Mouse (Mus musculus) frontal cortex, adult (tissue): ENCODE data around the gene Krcc1.
"Not testable (repeated sequence)": the region's sequence is repeated elsewhere in the genome, so short reads cannot be mapped to it uniquely, and the experiment has no call there.

Experiments used
- ATAC-seq: cut with Nextera tagmentation; 2 replicates; pipeline ENCODE4 v1.9.2; 2017; ENCODE audit warnings: mild to moderate bottlenecking, moderate library complexity, mixed read lengths; ENCODE audit not compliant: low TSS enrichment

The Krcc1 gene

DNA sequence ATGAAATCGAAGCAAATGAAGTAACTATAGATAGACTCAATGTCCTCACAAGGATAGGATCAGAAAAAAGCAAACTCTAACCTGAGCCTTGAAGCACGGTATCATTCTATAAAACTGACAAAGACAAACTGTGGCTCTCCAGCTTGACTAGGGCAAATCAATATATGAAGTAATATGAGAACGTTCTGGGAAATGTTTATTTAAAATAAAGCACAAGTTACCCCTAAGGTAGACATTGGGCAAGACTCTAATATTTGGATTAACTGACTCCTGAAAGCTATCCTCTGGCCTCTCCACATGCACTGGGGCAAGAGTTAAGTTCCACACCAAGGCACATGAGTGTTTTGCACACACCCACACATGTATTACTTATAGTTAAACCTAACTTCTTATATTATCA, 10.4 kb upstream of the Krcc1 start:
- no peak for ATAC-seq

- no peak for ATAC-seq
Measured at GRCm38 (mm10) chr6:71262142-71262833, 9.2 kb upstream of the Krcc1 start.

DNA sequence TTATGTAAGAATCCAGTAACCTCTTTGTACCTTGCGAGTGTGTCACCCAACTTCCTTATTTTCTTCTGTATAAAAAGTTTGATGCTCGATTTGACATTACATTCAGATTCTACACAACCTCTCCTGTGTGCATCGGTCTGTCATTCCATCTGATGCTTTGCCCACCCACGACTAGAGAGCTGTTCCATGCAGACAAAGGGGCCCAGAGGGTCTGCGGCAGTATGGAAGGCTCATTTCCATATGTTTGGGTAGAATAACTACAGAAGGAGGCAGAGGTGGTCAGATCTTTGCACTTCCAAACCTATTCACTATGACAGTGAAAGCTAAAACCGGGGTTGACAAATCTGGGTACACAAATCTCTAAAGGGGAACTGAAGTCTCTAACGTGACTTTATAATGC, 3.9 kb upstream of the Krcc1 start:
- not testable (repeated sequence) for ATAC-seq

DNA sequence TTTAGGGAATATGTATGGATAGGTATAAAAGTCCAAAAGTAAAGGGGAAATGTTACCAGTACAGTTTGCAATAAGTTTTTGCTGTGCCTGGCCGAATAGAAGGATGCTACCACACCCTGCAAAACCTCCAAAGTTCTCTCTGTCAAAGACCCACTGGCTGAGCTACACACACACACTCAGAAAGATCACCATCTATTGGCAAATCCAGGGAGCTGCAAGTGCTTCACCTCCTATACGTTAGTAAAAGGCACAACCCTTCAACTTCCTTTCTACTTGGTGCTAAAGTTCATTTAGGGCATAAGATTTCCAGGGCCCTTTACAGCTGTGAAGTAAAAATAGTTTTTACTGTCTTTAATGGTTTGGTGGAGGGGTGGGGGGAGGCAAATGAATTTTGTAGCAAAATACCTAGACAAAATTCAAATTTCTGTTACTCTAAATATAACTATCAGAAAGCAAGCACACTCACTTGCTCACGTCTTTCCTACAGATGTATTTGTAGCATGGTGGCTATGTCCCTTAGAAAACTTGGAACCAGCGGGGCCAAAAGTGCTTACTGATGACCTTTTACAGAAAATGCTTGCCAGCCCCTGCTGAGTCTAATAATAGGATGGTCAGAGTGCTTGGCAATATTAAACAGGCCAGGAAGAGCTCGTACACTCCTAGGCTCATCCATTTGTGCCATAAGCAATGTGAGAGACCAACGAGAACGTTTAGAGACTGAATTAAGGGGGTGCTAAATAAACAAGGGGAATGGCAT, 2.4 kb upstream of the Krcc1 start:
- no peak for ATAC-seq

DNA sequence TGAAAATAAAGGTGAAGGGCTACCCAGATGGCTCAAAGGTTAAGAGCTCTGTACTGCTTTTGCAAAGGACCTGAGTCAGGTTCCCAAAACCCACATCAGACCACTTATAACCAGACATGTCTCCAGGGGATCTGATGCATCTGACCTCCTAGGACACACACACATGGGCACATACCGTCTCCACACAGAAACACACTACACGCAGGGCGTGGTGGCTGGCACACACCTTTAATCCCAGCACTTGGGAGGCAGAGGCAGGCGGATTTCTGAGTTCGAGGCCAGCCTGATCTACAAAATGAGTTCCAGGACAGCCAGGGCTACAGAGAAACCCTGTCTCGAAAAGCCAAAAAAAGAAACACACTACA, 1.8 kb upstream of the Krcc1 start:
- ATAC-seq: not testable (repeated sequence)

DNA sequence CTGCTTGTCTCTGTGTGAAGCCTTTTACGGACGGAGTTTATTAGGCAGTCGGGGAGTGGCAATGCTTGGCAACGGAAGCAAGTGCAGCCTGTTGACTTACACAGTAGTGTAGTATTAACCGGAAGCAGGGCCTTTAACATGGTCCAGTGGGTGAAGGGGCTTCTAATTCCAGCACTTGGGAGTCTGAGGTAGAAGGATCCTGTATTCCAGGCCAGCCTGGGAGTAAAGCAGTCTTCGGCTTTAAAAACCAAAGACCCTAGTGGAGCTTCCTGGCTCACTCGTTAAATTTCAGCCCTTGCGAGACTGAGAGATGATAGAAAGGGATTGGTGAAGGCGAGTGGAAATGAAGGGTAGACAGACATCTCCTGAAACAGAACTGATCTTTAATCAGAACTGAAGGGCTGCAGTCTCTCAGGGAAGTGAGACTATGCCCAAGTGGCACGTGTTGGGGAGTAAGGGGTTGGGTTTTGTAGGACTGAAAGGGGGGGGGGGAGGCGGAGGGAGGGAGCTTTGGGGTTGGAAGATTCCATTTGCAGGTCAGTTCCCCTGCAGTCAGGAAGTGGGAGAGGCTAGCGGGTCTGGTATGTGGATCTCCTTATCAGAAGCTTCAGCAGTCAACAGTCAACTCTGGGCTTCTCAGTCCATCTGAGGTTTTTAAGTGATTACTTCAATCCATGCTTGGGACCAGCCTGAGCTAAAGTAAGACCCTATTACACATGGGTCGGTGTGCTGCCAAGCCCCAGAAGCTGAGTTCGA, 998 bp upstream of the Krcc1 start:
- peak; percentile 18 for ATAC-seq

GRCm38 (mm10) chr6:71271057-71271388, 454 bp upstream of the Krcc1 start:
- ATAC-seq: peak; percentile 20; the same call in 1 of the 2 replicates

- ATAC-seq: peak; percentile 3
Measured at GRCm38 (mm10) chr6:71272316-71272741, 852 bp downstream of the Krcc1 start.

DNA sequence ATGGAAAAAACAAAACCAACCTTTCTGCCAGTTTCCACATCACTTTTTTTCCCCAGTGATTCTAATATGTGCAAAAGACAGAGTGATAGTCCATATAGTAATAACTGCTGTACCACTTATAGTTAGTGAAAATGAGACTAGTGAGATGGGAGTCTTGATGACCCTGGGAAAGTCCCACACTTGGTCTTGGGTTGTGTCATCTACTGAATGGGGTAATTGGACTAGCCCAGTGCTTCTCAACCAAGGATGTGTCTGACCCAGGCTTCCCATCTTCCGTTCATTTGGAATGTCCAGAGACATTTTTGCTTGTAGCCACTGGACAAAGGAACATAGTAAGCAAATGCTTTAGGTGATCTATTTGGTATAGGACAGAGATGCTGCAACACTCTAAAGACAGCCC, 2.2 kb downstream of the Krcc1 start:
- ATAC-seq: no peak

DNA sequence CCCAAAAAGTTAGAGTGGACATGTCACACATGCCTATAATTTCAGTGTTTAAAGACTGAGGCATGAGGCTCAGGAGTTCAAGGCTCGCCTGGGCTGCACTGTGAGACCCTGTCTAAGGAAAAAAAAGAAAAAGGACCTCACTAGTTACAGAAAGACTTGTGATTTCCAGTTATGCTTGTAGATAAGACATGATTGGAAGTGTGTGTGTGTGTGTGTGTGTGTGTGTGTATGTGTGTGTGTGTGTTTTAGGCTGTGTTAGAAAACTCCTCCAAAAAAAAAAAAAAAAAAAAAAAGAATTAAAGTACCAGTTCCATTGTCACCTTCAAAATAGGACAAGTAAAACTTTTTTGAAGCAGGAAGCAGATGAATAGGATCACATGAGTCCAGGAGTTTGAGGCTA, 3.1 kb downstream of the Krcc1 start:
- no peak for ATAC-seq

DNA sequence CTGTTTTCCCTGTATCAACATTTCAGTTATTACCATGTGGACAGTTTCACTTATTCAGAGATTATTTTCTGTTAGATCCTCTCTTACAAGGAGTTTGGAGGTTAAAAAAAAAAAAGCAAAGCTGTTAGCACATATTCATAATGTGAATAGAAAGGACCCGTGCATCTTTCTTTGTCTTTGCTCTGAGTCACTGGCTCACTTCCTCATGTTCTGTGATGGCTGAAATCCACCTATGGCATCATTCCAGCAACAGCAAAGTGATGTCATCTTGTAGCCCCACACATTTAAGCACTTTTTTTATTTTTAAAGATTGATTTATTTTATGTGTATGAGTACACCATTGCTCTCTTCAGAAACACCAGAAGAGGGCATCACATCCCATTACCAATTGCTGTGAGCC, 7.9 kb downstream of the Krcc1 start:
- no peak for ATAC-seq

- ATAC-seq: no peak
Measured at GRCm38 (mm10) chr6:71293509-71293908, 22.0 kb downstream of the Krcc1 start.

DNA sequence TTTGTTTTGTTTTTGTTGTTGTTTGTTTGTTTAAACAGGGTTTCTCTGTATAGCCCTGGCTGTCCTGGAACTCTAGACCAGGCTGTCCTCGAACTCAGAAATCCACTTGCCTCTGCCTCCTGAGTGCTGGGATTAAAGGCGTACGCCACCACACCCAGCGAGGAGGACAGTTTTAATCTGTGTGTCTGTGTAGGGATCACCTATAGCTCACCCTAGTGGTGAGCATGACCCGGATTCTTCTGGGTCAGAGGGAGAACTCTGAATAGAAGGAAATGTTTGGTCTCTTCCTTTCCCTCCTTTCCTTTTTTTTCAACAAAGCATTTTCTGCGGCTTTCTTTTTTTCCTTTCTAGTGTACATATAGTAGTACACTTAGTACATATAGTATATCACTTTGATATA, 23.8 kb downstream of the Krcc1 start:
- ATAC-seq: no peak

GRCm38 (mm10) chr6:71298051-71298450, 26.6 kb downstream of the Krcc1 start:
- no peak for ATAC-seq

GRCm38 (mm10) chr6:71298751-71299150, 27.3 kb downstream of the Krcc1 start:
- ATAC-seq: no peak

- peak; percentile 62; the same call in 1 of the 2 replicates for ATAC-seq
Measured at GRCm38 (mm10) chr6:71302097-71302731, 30.7 kb downstream of the Krcc1 start.

DNA sequence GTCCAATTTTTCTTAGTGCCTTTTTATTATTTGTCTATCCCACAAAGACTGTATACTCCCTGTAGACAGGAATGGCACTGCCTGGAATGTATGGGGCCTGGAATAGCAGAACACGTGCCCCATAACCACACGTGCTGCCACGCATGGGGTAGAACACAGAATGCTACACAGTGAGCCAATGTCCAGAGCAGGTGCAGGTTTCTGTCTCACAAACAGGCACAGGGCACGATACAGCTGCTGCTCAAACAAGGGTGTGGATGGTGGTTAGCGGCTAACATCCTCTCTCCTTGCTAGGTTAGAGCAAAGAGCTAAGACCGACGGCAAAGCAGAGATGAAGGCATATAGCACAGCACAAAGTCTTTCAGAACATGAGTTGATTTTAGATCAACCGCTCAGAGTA, 36.0 kb downstream of the Krcc1 start:
- no peak for ATAC-seq

DNA sequence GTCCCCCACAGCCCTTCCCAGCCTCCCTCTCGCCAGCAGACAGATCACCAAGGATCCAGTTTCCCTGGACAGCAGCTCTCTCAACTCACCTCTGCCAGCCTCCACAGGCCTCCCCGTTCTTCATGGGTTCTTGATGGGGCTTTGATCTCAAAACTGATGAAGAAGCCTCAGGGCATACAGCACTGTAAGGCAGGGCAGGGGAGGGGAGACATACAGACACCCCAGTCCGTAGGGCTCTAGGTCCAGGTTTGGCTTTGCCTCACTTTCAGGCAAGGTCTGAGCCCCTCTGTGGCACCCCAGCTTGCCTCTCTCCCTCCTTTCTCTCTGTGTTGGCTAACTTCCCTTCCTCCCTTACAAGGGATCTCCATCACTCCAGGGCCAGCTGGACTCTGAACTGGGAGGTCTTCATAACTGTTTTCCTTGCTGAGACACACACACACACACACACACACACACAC, 50.4 kb downstream of the Krcc1 start, which contains the start of gene Smyd1:
Smyd1 (minus strand) TSS at position 408 of the 458 bp plus-strand sequence.
- no peak for ATAC-seq

DNA sequence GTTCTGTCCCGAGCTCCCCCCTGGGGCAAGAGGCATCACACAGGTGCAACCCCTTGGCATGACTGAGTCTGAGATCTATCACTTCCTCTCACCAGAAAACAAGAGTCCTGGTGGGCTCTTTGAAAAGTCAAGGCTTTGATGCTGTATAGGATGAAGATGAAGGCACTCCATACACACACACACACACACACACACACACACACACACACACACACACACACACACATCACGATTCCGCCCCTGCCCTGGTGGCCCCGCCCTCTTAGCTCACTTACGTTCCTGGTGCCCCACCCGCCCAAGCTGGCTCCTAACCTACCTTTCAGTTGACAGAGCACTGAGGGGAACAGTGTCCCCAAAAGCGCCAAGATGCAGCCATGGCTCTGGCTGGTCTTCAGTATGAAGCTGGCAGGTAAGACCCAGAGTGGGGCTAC, 51.0 kb downstream of the Krcc1 start, which contains the start of gene Cd8b1:
Cd8b1 (plus strand) TSS at position 298 of the 431 bp plus-strand sequence.
- ATAC-seq: no peak

- no peak for ATAC-seq
Measured at GRCm38 (mm10) chr6:71324816-71325215, 53.3 kb downstream of the Krcc1 start.

DNA sequence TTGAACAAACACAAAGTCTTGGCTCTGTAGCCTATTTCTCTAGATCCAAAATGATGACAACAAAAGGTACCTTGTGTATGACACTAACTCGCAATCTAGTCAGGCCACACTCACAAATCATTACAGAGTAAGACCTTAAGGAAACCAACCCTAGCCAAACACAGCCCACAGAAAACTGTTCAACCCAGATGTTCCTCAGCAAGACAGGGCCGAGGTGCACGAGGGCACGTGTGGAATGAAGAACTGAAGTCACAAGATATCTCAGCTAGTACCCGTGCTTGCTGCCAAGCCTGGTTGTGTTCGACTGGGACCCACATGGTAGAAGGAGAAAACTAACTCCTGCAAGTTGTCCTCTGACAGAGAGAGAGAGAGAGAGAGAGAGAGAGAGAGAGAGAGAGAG, 58.4 kb downstream of the Krcc1 start:
- no peak for ATAC-seq

DNA sequence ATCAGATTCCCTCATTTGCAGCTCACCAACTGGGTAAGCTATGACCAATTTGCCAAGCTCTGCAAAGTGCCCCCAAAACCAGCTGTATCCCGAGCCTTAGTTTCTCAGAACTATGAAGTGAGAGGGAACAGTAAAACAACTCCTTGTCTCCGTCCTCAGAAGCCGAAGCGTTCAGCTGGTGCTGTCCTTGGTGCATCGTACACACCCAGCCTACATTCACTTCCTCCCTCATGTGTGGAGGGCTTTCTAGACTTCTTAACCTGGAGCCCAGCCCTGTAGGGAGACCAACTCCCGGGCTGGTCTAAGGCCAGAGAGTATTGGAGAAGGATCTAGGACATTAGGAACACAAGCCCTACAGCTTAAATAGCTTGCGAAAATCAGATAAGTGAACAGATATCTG, 59.0 kb downstream of the Krcc1 start:
- no peak for ATAC-seq
